Mouse (Mus musculus) forebrain, embryonic 16.5 days (tissue): ENCODE results near the gene Creld1. TPM values are rescaled to one million over a fixed set of nuclear protein-coding genes. Genes with fewer than 3 reads are reported as not detected.

Experiments
- ATAC-seq: fragments of 200-750 bp; cut with Nextera tagmentation; 2 replicates; pipeline ENCODE4 v1.8.0; 2017; ENCODE audit warnings: mild to moderate bottlenecking, moderate library complexity
- H3K27ac ChIP-seq: fragments of 300-500 bp; sonication (generic); 2 replicates; pipeline ENCODE4 v1.5.1; 2014; ENCODE audit warnings: low read length, control low read depth
- H3K27me3 ChIP-seq: fragments of 300-500 bp; sonication (generic); replicated peaks from 2 replicates; pipeline ENCODE4 v1.6.1; 2014; ENCODE audit warnings: low read length; ENCODE audit not compliant: control insufficient read depth, insufficient read depth
- H3K36me3 ChIP-seq: fragments of 300-500 bp; sonication (generic); 2 replicates; pipeline ENCODE4 v1.6.1; 2014; ENCODE audit not compliant: control insufficient read depth, insufficient read depth
- H3K4me1 ChIP-seq: fragments of 300-500 bp; sonication (generic); replicated peaks from 2 replicates; pipeline ENCODE4 v1.6.1; 2014; ENCODE audit warnings: low read length; ENCODE audit not compliant: control insufficient read depth, insufficient read depth
- H3K4me2 ChIP-seq: fragments of 300-500 bp; sonication (generic); 2 replicates; pipeline ENCODE4 v1.6.1; 2014; ENCODE audit warnings: mild to moderate bottlenecking, low read length, control low read depth
- H3K4me3 ChIP-seq: fragments of 300-500 bp; sonication (generic); replicated peaks from 2 replicates; pipeline ENCODE4 v1.5.1; 2014; ENCODE audit warnings: mild to moderate bottlenecking, low read length, control low read depth
- H3K9ac ChIP-seq: fragments of 300-500 bp; sonication (generic); replicated peaks from 2 replicates; pipeline ENCODE4 v1.6.1; 2014; ENCODE audit warnings: low read depth, low read length, control low read depth
- H3K9me3 ChIP-seq: fragments of 300-500 bp; sonication (generic); 2 replicates; pipeline ENCODE4 v1.6.1; 2016; ENCODE audit warnings: low read length; ENCODE audit not compliant: control insufficient read depth
- WGBS: fragments of 180-500 bp; shearing (Covaris S2); extraction: QIAGEN DNeasy Blood & Tissue Kit; methylation state at CpG from one replicate; pipeline ENCODE4 v1.1.7; 2014; 5-methylcytosine and 5-hydroxymethylcytosine counted together
- polyA plus RNA-seq: library from polyadenylated mRNA; unstranded; fragments of >200 nt; fragmentation: Nextera tagmentation; extraction: Ambion mirVana; gene quantifications from 2 replicates; pipeline ENCODE4 v1.2.1, GENCODE M21; 2015

Gene Creld1
- polyA plus RNA-seq, 1 experiment from 2014 or later = 73.9 TPM

DNA sequence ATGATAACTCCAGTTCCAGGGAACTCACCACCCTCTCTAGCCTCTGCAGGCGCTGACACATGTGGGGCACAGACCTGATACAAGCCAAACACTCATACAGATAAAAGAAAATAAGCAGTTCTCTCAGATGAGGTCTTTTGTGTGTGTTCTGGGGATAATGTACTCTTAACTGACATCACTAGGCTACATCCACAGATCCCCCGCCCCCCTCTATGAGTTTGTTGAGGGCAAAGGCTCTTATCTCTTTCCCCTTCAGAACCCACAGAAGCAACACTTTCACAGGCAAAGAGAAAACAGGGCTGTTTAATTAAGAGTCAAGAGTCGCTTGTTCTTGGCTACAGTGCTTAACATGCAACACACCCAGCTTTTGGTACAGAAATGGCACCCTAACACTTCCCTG is 31.5 kb downstream of the Creld1 start:
- ATAC-seq = no peak
- 95% methylated on average over 3 of the region's 3 CpGs for WGBS
- no peaks in the 10 kb centered on the region for H3K4me1 ChIP-seq
- no peaks in the 10 kb centered on the region for H3K9me3 ChIP-seq
- H3K9ac ChIP-seq = no peak overlapping the region
- no peak overlapping the region for H3K27ac ChIP-seq
- no peak overlapping the region for H3K4me2 ChIP-seq
- no peak overlapping the region for H3K4me3 ChIP-seq
- H3K27me3 ChIP-seq = no peaks in the 10 kb centered on the region
- H3K36me3 ChIP-seq = peaks cover 59% of the 10 kb centered on the region

GRCm38 (mm10) chr6:113517434-113518080 is 34.5 kb downstream of the Creld1 start:
- H3K9ac ChIP-seq = no peak overlapping the region
- no peaks in the 10 kb centered on the region for H3K4me1 ChIP-seq
- H3K27ac ChIP-seq = no peak overlapping the region
- H3K36me3 ChIP-seq = peaks cover 68% of the 10 kb centered on the region
- H3K9me3 ChIP-seq = no peaks in the 10 kb centered on the region
- 96% methylated on average over 8 of the region's 8 CpGs for WGBS
- no peak for ATAC-seq
- no peaks in the 10 kb centered on the region for H3K27me3 ChIP-seq
- no peak overlapping the region for H3K4me3 ChIP-seq
- H3K4me2 ChIP-seq = no peak overlapping the region

DNA sequence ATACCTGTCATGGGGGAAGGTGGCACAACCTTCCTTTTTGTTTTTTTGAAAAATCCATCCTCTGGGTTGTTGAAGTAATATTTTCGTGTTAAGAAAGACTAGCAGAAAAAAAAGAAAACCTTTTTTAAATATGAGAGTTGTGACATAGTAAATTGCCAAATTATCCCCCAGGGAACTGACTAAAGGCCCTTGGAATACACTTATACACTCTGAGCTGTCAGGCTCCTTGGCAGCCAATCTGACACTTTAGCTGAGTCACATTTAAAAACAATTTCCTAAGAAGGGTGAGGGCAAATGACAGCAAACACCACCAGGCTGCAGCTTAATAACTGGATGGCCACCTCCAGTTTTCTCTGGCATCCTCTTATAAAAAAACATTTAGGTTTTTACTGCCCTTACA is 39.2 kb downstream of the Creld1 start:
- Histone ChIP-seq H3K9ac (no peak overlapping the region), H3K4me3 (no peak overlapping the region), H3K9me3 (no peaks in the 10 kb centered on the region), H3K36me3 (peaks cover 29% of the 10 kb centered on the region), H3K4me1 (no peaks in the 10 kb centered on the region), H3K27me3 (no peaks in the 10 kb centered on the region), H3K4me2 (no peak overlapping the region), H3K27ac (no peak overlapping the region)
- no peak for ATAC-seq
- WGBS = 97% methylated on average over 1 of the region's 1 CpGs

DNA sequence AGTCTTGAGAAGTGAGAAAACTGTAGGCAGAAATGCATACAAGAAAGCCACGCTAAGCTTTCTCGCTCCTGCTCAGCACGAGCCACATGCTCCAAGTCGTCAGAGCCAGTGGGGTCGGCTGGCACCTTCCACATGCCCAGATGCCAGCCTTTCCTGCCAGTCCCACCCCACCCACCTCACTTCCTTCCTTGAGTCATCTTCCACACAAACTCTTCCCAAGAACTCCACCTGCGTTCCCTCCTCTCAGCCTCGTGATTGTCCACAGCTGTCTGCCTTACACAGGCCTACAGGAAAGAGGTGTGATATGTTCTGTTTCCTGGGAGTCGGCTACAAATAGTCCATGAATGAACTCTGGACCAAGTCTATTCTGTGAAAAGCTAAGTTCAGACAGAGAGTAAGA is 40.3 kb downstream of the Creld1 start:
- Histone ChIP-seq H3K4me2 (no peak overlapping the region), H3K27ac (no peak overlapping the region), H3K27me3 (no peaks in the 10 kb centered on the region), H3K9me3 (no peaks in the 10 kb centered on the region), H3K36me3 (peaks cover 19% of the 10 kb centered on the region), H3K9ac (no peak overlapping the region), H3K4me1 (no peaks in the 10 kb centered on the region), H3K4me3 (no peak overlapping the region)
- 92% methylated on average over 8 of the region's 8 CpGs for WGBS
- ATAC-seq = no peak

DNA sequence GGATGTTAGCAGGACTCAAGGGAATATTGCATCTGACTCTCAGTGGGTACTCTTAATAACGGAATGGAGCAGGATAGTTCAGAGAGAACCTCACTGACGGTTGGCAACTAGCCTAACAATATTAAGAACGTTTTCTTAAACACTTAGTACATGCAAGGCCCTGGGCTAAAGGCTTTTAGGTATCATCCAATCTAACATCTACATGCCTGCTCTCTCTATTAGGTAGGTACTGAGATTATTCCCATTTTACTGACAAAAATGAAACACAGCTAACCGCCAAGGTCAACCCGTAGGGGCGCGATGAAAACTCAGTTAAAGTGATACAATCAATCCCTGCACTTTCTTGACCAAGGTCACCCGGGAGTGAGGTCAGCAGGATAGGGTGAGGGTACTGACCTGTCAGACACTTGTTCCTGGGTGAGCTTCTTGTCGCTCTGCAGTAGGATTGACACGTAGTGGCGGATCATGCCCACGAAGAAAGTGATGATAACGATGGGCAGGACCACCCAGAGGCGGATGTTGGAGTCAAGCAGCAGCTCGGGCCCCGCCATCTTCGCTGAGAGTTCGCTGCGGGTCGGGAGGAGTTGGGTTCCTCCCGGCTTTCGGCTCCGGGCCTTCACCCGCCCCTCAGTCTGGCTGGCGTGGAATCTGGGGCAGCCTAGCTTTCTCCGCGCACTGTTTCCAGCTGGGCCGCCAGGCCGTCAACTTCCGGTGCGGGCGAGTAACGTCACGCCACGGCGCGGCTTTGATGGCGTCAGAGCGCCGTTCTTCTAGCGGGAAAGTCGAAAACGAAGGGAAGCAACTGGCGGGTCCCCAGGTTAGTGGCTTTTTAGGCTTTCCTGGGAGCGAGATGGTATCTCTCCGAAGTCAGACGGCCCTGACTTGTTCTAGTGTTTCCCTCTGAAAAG is 48.1 kb downstream of the Creld1 start, which contains the start of the genes Emc3 and Fancd2:
Emc3 (minus strand) TSS at position 721 of the 908 bp plus-strand sequence.
Fancd2 (plus strand) TSS at position 751 of the 908 bp plus-strand sequence.
- WGBS = under 1% methylated on average over 47 of the region's 47 CpGs
- Histone ChIP-seq H3K4me1 (peaks cover 15% of the 10 kb centered on the region), H3K27me3 (no peaks in the 10 kb centered on the region), H3K9ac (peak within 1 kb of the TSS; percentile 85), H3K4me2 (peak within 1 kb of the TSS; percentile 71), H3K9me3 (no peaks in the 10 kb centered on the region), H3K4me3 (peak within 1 kb of the TSS; percentile 95), H3K27ac (peak within 1 kb of the TSS; percentile 68), H3K36me3 (no peaks in the 10 kb centered on the region)
- peak; percentile 96 for ATAC-seq

GRCm38 (mm10) chr6:113531840-113532404 is 48.8 kb downstream of the Creld1 start:
- WGBS = 6% methylated on average over 7 of the region's 7 CpGs
- peak; percentile 23; the same call in 1 of the 2 replicates for ATAC-seq
- peak overlapping the region; percentile 85 for H3K9ac ChIP-seq

DNA sequence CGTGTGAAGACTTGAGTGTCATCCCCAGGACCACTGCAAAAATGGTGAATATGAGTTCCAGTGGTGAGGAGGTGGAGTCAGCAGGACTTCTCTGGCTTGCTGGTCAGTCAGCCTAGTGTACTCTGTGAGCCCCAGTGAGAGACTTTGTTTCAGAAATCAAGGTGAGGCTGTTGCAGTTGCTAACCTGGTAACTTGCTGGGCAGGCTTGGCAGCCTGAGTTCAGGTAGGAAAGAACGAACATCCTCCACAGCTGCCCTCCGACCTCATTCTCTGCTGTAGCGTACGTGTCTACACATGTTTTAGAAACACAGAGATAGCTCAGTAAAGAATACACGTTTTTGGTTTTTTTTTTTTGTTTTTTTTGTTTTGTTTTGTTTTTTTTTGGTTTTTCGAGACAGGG is 51.8 kb downstream of the Creld1 start:
- no peaks in the 10 kb centered on the region for H3K36me3 ChIP-seq
- 88% methylated on average over 7 of the region's 7 CpGs for WGBS
- ATAC-seq = no peak

More at GRCm38 (mm10) chr6:113531840-113532404, 48.8 kb downstream of the Creld1 start:
- Histone ChIP-seq H3K4me3 (peak overlapping the region; percentile 95), H3K36me3 (no peaks in the 10 kb centered on the region), H3K27ac (no peak overlapping the region; the same call in 1 of the 2 replicates), H3K4me1 (peaks cover 15% of the 10 kb centered on the region), H3K9me3 (no peaks in the 10 kb centered on the region), H3K4me2 (peak overlapping the region; percentile 60), H3K27me3 (no peaks in the 10 kb centered on the region)

GRCm38 (mm10) chr6:113541610-113542009 is 58.5 kb downstream of the Creld1 start:
- no peak overlapping the region for H3K9ac ChIP-seq
- H3K4me2 ChIP-seq = no peak overlapping the region
- H3K27ac ChIP-seq = no peak overlapping the region
- no peaks in the 10 kb centered on the region for H3K27me3 ChIP-seq
- no peak overlapping the region for H3K4me3 ChIP-seq
- 88% methylated on average over 6 of the region's 6 CpGs for WGBS
- no peaks in the 10 kb centered on the region for H3K9me3 ChIP-seq
- no peak for ATAC-seq
- no peaks in the 10 kb centered on the region for H3K36me3 ChIP-seq
- no peaks in the 10 kb centered on the region for H3K4me1 ChIP-seq

More for the DNA sequence above, 51.8 kb downstream of the Creld1 start:
- no peaks in the 10 kb centered on the region for H3K27me3 ChIP-seq
- no peak overlapping the region for H3K4me2 ChIP-seq
- H3K4me3 ChIP-seq = no peak overlapping the region
- H3K4me1 ChIP-seq = peaks cover 12% of the 10 kb centered on the region
- H3K9me3 ChIP-seq = no peaks in the 10 kb centered on the region
- H3K27ac ChIP-seq = no peak overlapping the region
- no peak overlapping the region for H3K9ac ChIP-seq
